Mouse (Mus musculus) WW6 (cell line): ENCODE measurements around the gene Samd4.

Source experiments
- DNase-seq: peaks from one replicate; pipeline ENCODE4 v3.0.0-alpha.2; 2013; ENCODE audit warnings: low read depth, low spot score

Gene Samd4

GRCm38 (mm10) chr14:46999321-47000025, 116.8 kb downstream of the Samd4 start:
- no peak for DNase-seq

GRCm38 (mm10) chr14:47000096-47000736, 117.6 kb downstream of the Samd4 start:
- DNase-seq = no peak

- DNase-seq = no peak
Measured at GRCm38 (mm10) chr14:47000786-47001761, 118.4 kb downstream of the Samd4 start.

GRCm38 (mm10) chr14:47004161-47004560, 121.5 kb downstream of the Samd4 start:
- DNase-seq = no peak

- DNase-seq = no peak
Measured at GRCm38 (mm10) chr14:47011171-47012139, 128.8 kb downstream of the Samd4 start.

- DNase-seq = no peak
Measured at GRCm38 (mm10) chr14:47015618-47016017, 133.0 kb downstream of the Samd4 start.

- DNase-seq = no peak
Measured at GRCm38 (mm10) chr14:47017658-47018057, 135.0 kb downstream of the Samd4 start.

- DNase-seq = no peak
Measured at GRCm38 (mm10) chr14:47020886-47021285, 138.2 kb downstream of the Samd4 start.

GRCm38 (mm10) chr14:47023529-47023928, 140.9 kb downstream of the Samd4 start:
- DNase-seq = no peak

- no peak for DNase-seq
Measured at GRCm38 (mm10) chr14:47027431-47028118, 144.9 kb downstream of the Samd4 start.

GRCm38 (mm10) chr14:47031542-47031941, 148.9 kb downstream of the Samd4 start:
- DNase-seq = no peak

- no peak for DNase-seq
Measured at GRCm38 (mm10) chr14:47032140-47032539, 149.5 kb downstream of the Samd4 start.

- no peak for DNase-seq
Measured at GRCm38 (mm10) chr14:47033423-47033822, 150.8 kb downstream of the Samd4 start.

GRCm38 (mm10) chr14:47041699-47042098, 159.0 kb downstream of the Samd4 start:
- DNase-seq = no peak

GRCm38 (mm10) chr14:47049051-47049450, 166.4 kb downstream of the Samd4 start:
- DNase-seq = no peak

GRCm38 (mm10) chr14:47051743-47052610, 169.3 kb downstream of the Samd4 start:
- no peak for DNase-seq

- DNase-seq = no peak
Measured at GRCm38 (mm10) chr14:47053101-47053500, 170.4 kb downstream of the Samd4 start.

- DNase-seq = no peak
Measured at GRCm38 (mm10) chr14:47053824-47054223, 171.2 kb downstream of the Samd4 start.

- DNase-seq = no peak
Measured at GRCm38 (mm10) chr14:47058969-47059368, 176.3 kb downstream of the Samd4 start.
